Mouse (Mus musculus) layer of hippocampus, postnatal 14 days (tissue): Measurements from ENCODE around the gene Micu1. TPM values are rescaled to one million over a fixed set of nuclear protein-coding genes. Genes with fewer than 3 reads are reported as not detected.

ENCODE experiments used
- DNase-seq, 2 experiments: peaks; one replicate each; pipeline ENCODE4 v3.0.0; 2021 to 2022; ENCODE audit warnings: low spot score in 2 of 2, mixed read lengths in 1 of 2
- total RNA-seq, 2 experiments: library from RNA; stranded (reverse); gene quantifications; 2 replicates each; pipeline ENCODE4 v1.2.3; 2021

Gene Micu1
- total RNA-seq, 2 experiments from 2014 or later: 79.9 to 96.0 TPM

DNA sequence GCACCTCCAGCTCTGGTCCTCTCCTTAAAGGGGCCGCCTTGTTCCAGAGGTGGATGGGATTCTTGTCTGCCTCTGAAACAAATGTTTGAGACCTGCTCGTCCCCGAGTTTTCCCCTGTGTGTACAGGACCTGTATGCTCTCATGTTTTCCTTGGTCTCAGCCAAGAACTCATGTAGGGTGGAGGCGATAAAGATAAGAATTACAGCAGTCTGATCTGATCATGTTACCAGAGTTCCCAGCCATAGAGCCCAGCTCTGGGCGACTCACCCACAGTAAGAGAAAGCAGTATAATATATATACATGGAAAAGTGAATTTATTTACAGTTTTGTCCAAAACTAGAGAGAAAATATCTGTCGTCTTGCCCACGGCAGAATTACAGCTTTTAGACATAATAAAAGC lies 17.7 kb downstream of the Micu1 start:
- no peak for DNase-seq

DNA sequence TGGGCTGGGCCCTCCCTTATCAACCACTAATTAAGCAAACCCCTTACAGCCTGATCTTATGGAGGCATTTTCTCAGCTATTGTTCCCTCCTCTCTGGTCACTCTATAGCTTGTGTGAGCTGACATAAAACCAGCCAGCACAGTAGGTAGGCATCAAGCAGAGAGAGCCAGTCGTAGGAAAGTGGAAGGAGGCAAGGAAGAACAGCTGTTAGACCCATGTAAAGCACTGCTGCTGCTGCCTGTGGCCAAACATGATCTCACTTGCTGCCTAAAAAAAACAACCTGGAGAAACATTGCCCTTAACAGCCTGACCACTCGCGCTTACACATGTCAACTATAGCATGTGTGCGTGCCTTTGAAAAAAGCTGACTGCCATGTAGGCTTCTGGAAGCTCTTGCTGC lies 19.3 kb downstream of the Micu1 start:
- no peak for DNase-seq

DNA sequence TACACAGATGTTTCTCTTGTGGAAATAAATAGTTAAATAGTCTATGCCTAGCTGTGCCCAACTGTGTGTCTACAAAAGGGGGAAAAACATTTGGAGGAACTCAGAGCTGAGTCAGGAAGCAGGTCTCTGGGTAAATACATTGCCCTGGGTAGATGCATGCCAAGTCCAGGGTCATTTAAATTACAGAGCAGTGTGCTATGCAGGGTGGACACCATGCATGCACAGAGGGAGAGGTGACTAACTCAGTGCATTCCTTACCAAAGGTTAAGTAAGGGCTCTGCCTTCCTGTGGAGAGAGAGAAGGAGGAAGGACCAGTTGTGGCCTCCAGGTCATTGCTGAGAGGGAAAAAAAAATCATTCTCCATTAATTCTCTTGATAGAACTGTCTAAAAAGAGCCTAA lies 22.4 kb downstream of the Micu1 start:
- DNase-seq: no peak

DNA sequence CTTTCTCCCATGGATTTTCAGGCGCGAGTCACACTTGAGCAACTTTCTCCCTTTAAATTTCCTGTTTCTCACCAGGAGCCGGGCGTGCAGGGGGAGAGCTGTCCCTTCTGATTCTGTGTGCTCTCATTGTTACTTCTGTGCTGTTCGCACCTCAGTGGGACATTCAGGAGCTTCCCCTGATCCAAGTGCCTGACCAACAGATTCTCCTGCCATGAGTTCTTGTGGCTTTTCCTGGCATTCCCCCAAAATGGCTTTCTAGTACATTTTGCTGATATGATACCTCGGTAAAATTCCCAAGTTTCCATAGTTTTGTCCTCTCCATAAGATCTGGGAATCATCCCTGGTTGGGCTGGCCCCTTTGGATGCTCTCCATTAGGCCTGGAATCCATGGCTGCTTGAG lies 25.0 kb downstream of the Micu1 start:
- no peak for DNase-seq

DNA sequence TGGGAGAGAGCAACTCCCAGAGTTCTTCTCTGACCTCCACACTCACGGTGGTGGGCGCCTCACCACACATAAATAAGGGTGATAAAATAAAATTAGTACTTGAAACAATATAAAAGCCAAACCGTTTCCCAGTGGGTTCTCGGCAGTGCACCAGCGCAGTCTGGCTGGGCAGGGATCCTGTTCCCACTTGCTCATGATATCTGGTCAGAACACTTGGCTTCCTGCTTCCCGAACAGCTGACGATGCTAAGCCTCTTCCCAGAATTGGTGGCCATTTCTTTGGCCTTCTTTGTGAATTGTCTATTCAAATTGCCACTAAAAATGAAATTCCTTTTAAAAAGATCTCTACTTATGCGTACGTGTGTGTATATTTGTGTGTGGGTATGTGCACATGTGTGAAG lies 27.0 kb downstream of the Micu1 start:
- DNase-seq: peak in 1 of 2 experiments; percentile 21

DNA sequence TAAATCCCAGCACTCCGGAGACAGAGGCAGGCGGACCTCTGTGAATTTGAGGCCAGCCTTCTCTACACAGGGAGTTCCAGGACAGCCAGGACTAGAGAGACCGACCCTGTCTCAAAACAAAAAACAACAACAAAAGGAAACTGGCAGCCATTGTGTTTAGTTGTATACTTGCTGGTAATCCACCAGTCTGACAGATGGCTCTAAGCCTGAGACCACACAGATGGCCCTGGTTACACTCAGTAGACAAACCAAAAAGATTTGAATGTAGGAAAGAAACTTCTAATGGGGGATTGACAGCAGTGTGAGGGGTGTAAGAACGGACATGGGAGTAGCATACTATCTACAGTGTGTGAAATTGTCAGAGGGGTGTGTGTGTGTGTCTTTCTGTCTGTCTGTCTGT lies 27.6 kb downstream of the Micu1 start:
- peak; percentile 17 to 37 for DNase-seq

DNA sequence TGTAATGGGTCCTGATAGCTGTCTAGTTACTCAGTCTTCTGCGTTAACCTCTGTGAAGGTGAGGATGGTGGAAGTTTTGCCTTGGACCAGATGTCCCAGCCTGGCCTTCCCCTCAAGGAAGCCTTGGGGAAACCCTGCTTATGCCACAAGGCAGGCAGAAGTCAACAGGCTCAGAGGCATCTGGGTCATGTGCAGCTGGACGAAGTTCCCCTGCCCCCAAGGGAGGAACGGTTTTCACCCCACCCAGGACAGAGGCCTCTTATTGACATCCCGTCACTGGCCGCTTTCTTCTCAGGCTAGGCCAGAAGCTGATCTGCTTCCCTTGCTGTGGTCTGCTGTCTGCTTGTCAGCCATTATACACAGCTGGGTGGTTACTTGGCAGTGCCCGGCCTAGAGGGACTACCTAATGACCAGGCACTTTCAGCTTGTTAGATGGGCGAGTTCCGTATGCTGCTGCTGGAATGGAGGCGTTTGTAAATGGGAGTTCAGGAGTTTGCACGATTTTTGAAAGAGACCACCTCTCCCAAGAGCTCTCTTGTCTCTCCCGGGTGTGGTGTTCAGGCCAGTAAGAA lies 33.8 kb downstream of the Micu1 start:
- DNase-seq: no peak

DNA sequence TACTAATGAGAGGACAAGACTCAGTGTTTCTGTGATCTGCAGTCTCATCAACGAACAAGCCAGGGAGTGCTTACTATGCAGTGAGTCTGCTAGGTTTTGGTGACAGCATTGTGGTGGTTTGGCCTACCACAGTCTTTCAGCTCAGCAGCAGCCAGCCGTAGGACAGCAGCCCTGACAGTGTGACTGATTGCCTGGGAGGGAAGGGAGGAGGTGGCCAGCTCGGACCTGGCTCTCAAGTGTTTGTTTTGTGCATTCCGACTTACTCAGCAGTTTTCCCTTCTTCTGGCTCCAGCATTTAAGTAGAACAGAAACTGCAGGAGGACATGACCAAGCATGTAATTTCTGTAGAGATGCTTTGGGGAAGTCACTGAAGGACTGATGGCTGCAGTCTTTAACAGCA lies 39.2 kb downstream of the Micu1 start:
- DNase-seq: no peak

DNA sequence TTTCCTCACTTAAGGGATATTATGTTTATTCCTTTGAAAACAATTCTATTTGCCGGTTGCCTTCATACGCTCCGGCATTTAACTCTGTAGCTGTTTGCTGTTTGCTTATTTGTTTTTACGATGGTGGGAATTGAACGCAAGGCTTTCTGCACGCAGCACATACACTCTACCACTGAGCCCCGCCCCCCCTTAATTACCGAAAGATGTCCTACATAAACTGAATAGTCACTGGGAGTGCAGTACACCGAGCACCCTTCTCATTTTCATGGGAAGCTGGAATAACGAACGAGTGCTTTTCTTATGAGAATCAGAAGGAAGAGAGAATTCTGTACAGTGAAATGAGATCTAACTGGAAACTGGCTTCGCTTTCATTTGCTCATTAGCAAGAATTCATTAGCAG lies 41.1 kb downstream of the Micu1 start:
- DNase-seq: no peak

DNA sequence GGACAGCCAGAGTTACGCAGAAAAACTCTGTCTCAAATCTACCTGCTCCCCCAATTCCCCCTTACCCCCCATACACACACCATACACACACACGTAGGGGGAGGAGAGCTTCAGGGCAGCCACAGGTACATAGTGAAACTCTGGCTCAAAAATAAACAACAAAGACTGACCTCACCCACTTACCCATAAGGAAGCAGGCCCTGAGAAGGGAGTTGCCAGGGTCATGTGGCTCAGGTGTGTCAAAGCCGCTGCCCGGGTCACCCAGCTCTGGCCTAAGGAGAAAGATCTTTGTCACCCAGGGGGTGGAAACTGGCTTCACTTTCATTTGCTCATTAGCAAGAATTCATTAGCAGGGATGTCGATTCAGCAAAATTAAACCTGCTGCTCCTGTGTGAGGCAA lies 41.7 kb downstream of the Micu1 start:
- no peak for DNase-seq

DNA sequence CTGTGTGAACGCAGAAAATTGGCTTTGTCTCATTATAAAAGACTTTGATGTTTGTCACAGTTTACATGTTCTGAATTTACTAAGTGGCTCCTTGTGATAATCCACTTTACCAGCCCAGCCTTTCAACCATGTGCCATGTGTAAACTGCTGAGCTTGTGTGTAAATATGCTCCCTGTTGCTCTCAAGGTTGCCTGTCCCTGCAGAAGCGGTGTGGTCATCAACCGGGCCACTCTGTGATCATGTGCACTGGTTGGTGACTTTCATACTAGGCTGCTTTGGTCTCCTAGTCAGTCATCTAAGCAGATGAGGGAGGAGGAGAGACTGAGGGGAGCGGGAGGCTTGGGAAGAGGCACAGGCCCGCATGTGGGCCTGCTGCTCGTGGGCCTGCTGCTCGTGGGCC lies 45.1 kb downstream of the Micu1 start:
- no peak for DNase-seq

DNA sequence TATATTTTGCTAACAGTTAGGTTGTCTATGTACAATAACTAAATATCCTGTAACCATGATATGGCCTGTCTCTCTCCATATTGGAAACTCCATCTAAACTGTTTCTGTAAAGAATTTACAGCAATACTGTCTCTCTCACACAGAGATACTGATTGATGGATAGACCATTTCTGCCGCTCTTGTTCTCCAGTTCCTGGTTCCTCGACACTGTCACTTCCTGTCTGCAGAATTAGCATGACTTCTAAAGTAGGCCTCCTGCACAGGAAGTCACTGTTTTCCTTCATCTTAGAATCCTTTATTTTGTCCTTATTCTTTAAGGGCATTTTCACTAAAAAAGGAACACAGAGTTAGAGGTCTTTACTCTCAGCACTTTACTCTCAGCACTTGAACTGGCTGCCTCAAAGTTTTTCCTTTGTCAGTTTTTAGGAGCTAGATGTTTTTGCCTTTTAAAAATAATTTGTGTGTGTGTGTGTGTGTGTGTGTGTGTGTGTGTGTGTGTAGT lies 46.5 kb downstream of the Micu1 start:
- no peak for DNase-seq

DNA sequence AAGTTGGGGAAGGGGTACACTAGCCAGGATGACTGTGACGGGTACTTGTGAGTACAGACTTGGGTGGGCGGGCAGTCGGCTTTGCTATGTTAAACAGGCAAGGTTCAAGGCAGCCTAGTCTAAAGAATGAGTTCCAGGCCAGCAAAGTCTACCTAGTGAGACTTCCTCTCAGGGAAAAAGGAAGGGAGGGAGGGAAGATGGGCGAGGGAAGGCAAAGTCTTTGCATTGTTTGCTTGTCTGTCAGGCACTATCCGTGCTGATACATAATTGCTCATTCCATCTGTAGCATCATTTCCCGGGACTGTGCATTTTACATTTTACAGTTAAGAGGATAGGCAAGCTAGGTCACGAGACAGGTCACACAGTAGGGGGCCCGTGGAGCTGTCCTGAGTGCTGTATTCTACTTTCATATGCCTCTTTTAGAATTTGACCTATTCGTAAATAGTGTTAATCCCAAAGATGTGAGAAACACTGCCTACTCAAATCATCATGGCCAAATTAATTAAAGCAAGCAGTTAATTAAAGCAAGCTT lies 51.3 kb downstream of the Micu1 start:
- DNase-seq: no peak

DNA sequence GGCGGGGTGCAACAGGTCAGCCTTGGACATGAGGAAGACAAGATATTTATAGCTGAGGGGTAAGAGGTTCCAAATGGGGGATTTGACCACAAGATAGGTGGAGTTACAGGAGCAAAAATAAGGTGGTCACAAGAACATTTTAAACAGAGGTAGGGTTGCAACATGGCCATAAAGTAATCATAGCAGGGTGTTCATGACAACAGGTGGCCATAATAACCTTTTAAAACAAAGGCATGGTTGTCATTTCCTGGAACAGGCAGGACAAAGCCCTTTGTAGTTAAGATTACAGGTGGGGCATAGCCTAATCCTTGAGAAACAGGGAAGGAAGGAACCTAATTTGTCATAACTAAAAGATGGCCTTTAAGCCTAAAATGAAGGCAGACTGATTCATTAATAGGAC lies 51.8 kb downstream of the Micu1 start:
- no peak for DNase-seq

DNA sequence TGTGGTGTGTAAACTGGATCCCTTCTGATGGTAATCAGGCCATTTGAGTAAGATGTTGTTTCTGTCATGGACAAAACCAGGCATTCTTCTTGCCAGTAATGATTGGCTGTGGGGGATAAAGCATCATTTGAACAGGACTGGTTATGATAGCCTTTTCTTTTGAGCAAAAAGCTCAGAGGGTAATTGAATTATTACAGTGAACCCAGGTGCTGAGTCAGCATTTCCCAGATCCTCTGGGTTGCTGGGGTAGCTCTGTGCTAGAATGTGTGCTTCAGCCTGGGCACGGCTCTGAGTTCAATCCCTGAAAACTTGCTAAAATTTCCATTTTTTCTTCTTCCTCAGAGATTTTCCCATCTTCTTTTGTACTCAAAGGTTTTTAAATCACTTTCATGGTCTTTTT lies 52.6 kb downstream of the Micu1 start:
- no peak for DNase-seq

DNA sequence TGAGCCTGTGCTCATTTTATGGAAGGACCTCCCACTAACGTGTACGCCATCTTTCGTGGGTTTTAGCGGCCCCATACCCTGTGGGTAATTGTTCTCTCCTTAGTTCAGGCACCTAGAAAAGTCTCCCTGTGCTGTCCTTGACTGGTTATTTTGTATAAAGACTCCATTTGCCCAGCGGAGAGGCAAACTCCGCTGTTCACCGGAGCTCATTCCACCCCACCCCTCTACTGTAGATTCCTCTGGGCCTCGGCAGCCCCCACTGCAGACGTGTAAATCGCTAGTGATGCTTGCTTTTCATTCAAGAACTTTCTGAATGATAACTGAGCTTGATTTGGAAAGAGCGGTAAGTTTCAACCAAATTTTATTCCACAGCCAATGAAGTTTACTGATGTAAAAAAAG lies 53.4 kb downstream of the Micu1 start:
- no peak for DNase-seq

DNA sequence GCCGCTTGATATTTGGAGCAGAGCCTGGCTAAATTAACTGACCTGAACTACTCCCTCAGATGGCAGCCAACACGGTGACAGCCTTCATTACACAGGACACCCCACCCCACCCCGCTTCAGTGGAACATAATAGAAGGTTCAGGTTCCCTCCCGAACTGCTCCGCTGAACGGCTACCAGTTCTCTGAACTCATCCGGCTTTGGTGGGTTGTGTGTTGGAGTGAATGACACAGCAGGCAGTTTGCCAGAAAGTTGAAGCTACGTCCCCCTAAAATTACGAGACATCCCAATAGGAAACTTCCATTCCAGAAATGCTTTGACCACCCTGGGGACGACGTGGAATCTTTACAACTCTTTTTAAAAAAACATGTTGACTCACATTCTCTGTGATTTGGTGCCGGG lies 53.8 kb downstream of the Micu1 start:
- no peak for DNase-seq

DNA sequence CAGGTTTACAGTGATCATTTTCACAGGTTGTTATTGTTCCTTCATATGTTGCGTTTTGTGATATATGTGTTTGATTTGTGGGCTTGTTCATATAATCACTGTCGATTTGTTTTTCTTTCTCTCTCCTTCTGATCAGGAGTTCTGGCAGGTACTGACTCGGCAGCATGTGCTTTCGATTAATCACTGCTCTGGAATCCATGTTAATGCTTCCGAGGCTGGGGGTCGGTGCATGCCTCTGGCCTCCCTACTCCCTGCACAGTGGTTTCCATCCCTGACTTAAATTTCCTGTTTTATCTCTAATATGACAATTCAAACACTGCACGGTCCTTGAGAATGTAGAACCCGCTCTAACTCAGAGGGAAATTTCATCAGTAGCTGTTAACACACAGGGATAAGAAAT lies 54.3 kb downstream of the Micu1 start:
- DNase-seq: no peak

DNA sequence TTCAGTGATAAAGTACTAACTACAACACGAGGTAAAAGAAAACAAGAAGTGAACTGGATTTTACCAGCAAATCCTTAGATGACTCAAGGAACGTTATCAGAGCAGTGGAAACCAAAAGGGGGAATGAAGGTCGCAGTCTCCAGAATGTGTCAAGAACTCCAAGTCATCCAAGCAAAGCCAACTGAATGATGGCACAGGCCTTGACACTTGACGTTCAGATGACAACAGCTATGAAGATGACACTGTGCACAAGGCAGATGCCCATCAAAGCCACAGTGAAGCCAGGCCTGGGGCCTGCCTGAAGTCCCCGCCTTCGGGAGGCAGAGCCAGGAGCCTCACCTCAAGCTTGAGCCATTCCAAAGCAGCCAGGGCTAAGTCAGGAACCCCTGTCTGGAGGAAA lies 62.5 kb downstream of the Micu1 start:
- no peak for DNase-seq

DNA sequence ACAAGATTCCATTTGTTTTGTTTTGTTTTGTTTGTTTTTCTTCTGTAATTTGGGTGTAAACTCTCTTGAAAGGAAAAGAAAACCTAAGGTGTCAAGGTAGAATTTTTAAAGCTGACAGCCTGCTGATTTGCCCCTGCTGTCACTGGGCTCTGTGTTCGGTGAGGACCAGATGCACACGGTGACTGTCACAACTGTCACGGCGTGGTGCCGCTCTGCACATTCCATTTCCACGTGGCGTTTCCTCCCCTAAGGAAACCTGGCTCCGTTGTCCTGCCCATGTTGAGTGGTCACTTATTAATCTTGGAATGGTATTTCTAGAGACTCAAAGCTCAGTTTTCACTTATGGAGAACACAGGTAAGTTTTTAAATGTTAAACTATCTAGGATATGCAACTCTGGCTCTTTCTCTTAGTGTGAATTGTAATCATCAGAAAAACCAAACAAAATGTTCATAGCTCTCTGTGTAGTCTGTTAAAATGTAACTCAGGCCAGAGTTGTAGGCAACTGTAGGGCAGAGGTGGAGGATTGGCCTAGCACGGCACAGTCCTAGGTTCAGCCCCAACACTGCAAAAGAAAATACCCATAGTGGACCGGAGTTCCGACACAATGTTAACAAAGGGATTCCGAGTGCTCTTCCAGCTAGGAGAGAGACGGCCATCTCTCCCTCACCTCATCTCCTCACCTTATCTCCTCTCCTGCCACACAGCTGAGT lies 66.2 kb downstream of the Micu1 start:
- DNase-seq: no peak

DNA sequence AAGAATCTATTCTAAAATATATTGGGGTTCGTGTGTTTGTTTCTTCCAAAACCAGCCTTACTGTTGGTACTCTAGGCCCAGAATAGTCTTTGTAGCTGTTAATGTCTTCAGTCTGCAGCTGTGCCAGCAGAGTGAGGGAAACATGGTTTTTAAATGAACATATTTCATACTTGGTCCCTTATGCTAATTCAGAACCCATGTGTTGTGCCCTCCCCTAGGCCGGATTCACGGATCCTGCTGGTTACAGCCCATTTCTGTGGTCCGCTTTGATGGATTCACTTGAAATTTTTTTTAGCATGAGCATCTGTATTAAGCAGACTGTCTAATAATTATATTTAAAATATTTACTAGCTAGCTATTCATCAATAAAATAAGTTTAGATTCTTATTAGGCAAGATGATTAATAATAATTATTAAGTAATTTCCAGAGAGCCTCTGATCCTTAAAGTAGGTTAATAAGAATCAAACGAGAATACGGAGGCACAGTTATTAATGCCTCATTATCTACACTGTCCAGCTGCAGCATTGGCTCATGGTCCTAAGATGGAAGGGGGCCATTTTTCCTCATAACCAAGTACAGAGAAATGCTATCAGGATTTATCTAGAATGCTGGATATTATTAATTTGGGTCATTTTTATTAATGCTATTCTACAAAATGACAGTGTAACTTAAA lies 69.2 kb downstream of the Micu1 start:
- DNase-seq: no peak

DNA sequence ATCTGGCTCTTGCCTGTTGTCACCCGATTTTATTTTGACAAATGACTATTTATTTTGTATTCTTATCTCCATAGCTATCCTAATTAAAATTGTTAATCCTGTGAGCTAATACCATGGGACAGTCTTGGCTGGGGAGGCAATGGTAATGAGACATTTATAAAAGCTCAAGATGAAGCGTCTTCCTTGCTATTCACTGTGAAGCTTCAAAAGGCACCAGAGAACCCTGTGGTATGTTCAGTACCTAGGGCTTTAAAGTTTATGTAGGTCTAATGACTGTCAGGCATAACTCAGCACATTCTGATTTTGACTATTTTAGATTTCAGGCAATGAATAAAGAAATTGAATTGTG lies 69.7 kb downstream of the Micu1 start:
- DNase-seq: no peak
